Mouse (Mus musculus) cortical plate, adult 2 months (tissue): Measurements from ENCODE around the gene Msrb2.

ENCODE experiments used
- CTCF ChIP-seq: fragments of 200-500 bp; IDR thresholded peaks from 2 replicates; pipeline ENCODE4 v1.5.1; 2011; ENCODE audit warnings: mild to moderate bottlenecking, control low read depth, low read length; ENCODE audit not compliant: insufficient read depth; ENCODE audit errors: extremely low read depth
- POLR2A ChIP-seq: fragments of 200-500 bp; IDR thresholded peaks from 2 replicates; pipeline ENCODE4 v1.6.1; 2011; ENCODE audit warnings: mild to moderate bottlenecking, low read length, control low read depth; ENCODE audit not compliant: insufficient read depth; ENCODE audit errors: extremely low read depth

GRCm38 (mm10) chr2:19406531-19406930 lies 35.3 kb downstream of the Msrb2 start:
- no peak for TF ChIP-seq CTCF
- no peak for TF ChIP-seq POLR2A
